Mouse (Mus musculus) liver, embryonic 14.5 days (tissue): ENCODE measurements around the gene Podxl2. TPM values are rescaled to one million over a fixed set of nuclear protein-coding genes. Genes with fewer than 3 reads are reported as not detected.
A peak's percentile ranks its signal among the peaks of the same experiment; 100 is the strongest.

Experiments used
- ATAC-seq: fragments of 200-750 bp; cut with Nextera tagmentation; 2 replicates; pipeline ENCODE4 v1.8.0; 2017; ENCODE audit warnings: moderate number of reproducible peaks, mild to moderate bottlenecking, moderate library complexity; ENCODE audit not compliant: insufficient read depth
- DNase-seq, 3 experiments: peaks; one replicate each; pipeline ENCODE4 v3.0.0-alpha.2; 2012 to 2013; ENCODE audit warnings: low read depth in 3 of 3, low spot score in 3 of 3
- H3K27ac ChIP-seq: fragments of 300-500 bp; sonication (generic); 2 replicates; pipeline ENCODE4 v1.5.1; 2014; ENCODE audit warnings: moderate library complexity, mild to moderate bottlenecking, control low read depth, inconsistent platforms
- H3K27me3 ChIP-seq: fragments of 300-500 bp; sonication (generic); 2 replicates; pipeline ENCODE4 v1.6.1; 2014; ENCODE audit warnings: mild to moderate bottlenecking, low read length, moderate library complexity; ENCODE audit not compliant: control insufficient read depth, insufficient read depth
- H3K36me3 ChIP-seq: fragments of 300-500 bp; sonication (generic); replicated peaks from 2 replicates; pipeline ENCODE4 v1.6.1; 2014; ENCODE audit warnings: low read depth; ENCODE audit not compliant: control insufficient read depth, insufficient read depth
- H3K4me1 ChIP-seq, 2 experiments: fragments of 200-500 bp in 1 of 2; fragments of 300-500 bp in 1 of 2; sonication (generic) in 1 of 2; replicated peaks; 2 replicates each; pipeline ENCODE4 v1.6.1; 2012 to 2014; ENCODE audit warnings: antibody characterized with exemption in 1 of 2, inconsistent platforms in 1 of 2, low read length in 1 of 2; ENCODE audit not compliant: control insufficient read depth in 2 of 2, insufficient read depth in 2 of 2
- H3K4me2 ChIP-seq: fragments of 300-500 bp; sonication (generic); 2 replicates; pipeline ENCODE4 v1.6.1; 2014; ENCODE audit warnings: low read depth, mild to moderate bottlenecking, control low read depth, moderate library complexity
- H3K4me3 ChIP-seq, 2 experiments: fragments of 200-500 bp in 1 of 2; fragments of 300-500 bp in 1 of 2; sonication (generic) in 1 of 2; 2 replicates each; pipeline ENCODE4 v1.5.1; 2012 to 2014; ENCODE audit warnings: low read depth in 2 of 2, low read length in 2 of 2, mild to moderate bottlenecking in 2 of 2, control low read depth in 1 of 2, inconsistent platforms in 1 of 2, moderate library complexity in 1 of 2; ENCODE audit not compliant: insufficient read depth in 1 of 2
- H3K9ac ChIP-seq: fragments of 300-500 bp; sonication (generic); replicated peaks from 2 replicates; pipeline ENCODE4 v1.6.1; 2014; ENCODE audit warnings: mild to moderate bottlenecking, control low read depth, moderate library complexity
- H3K9me3 ChIP-seq: fragments of 300-500 bp; sonication (generic); 2 replicates; pipeline ENCODE4 v1.6.1; 2016; ENCODE audit warnings: low read length, mixed read lengths; ENCODE audit not compliant: control insufficient read depth
- CTCF ChIP-seq: IDR thresholded peaks from 2 replicates; pipeline ENCODE4 v1.5.1; 2016; ENCODE audit warnings: antibody characterized with exemption, low read depth, control low read depth
- EP300 ChIP-seq: IDR thresholded peaks from 2 replicates; pipeline ENCODE4 v1.6.1; 2016; ENCODE audit warnings: antibody characterized with exemption, low read depth
- WGBS: fragments of 180-500 bp; shearing (Covaris S2); extraction: QIAGEN DNeasy Blood & Tissue Kit; methylation state at CpG from one replicate; pipeline ENCODE4 v1.1.7; 2014; ENCODE audit not compliant: insufficient replicate concordance; 5-methylcytosine and 5-hydroxymethylcytosine counted together
- polyA plus RNA-seq, 2 experiments: library from polyadenylated mRNA; depleted of rRNA in 1 of 2; stranded (reverse) in 1 of 2; unstranded in 1 of 2; fragments of >200 nt; fragmentation: Nextera tagmentation in 1 of 2; extraction: Ambion mirVana in 1 of 2; gene quantifications; 2 replicates each; pipeline versions ENCODE4 v1.2.1 to v1.2.3; 2012 to 2014

Gene Podxl2
- polyA plus RNA-seq (2012; rRNA removed): 1.9 and 3.1 TPM in 2 replicates
- 0.59 and 1.2 TPM in 2 replicates for polyA plus RNA-seq (2014; fragmentation: Nextera tagmentation; extraction: Ambion mirVana)

- TF ChIP-seq EP300 (no peak), CTCF (no peak)
Observed at GRCm38 (mm10) chr6:88874868-88875508, at the start of gene Podxl2. TSS of gene Podxl2 (minus strand) at chr6:88875044.

GRCm38 (mm10) chr6:88918802-88919201, 44.0 kb upstream of the Podxl2 start:
- Histone ChIP-seq H3K9me3 (no peaks in the 10 kb centered on the region), H3K27ac (no peak overlapping the region), H3K4me1 (peaks cover 32 to 38% of the 10 kb centered on the region in 2 experiments), H3K9ac (no peak overlapping the region), H3K4me2 (no peak overlapping the region), H3K36me3 (peaks cover 2% of the 10 kb centered on the region), H3K4me3 (no peak overlapping the region), H3K27me3 (no peaks in the 10 kb centered on the region)
- DNase-seq (no peak), ATAC-seq (no peak)
- no peak for TF ChIP-seq CTCF
- no peak for TF ChIP-seq EP300
- 78% methylated on average over 8 of the region's 8 CpGs for WGBS

More at GRCm38 (mm10) chr6:88874868-88875508, at the start of gene Podxl2:
- H3K27ac ChIP-seq: no peak within 1 kb of the TSS
- H3K9ac ChIP-seq: no peak within 1 kb of the TSS
- no peak for DNase-seq
- peaks cover 42% of the 10 kb centered on the region for H3K27me3 ChIP-seq
- WGBS: 7% methylated on average over 62 of the region's 63 CpGs
- no peaks in the 10 kb centered on the region for H3K9me3 ChIP-seq
- H3K4me1 ChIP-seq: no peaks in the 10 kb centered on the region
- H3K4me2 ChIP-seq: peak within 1 kb of the TSS; percentile 64
- peak; percentile 50; the same call in 1 of the 2 replicates for ATAC-seq
- peak within 1 kb of the TSS; percentile 42 to 45; a peak in 3 of 4 replicates for H3K4me3 ChIP-seq
- no peaks in the 10 kb centered on the region for H3K36me3 ChIP-seq

- peak overlapping the region; percentile 98 for H3K27ac ChIP-seq
- H3K4me1 ChIP-seq: peaks cover 40 to 43% of the 10 kb centered on the region in 2 experiments
- no peak for TF ChIP-seq EP300
- peak; percentile 99 for TF ChIP-seq CTCF
- H3K4me2 ChIP-seq: peak overlapping the region; percentile 59
- peak overlapping the region; percentile 47 for H3K9ac ChIP-seq
- peak overlapping the region; percentile 23 to 46 for H3K4me3 ChIP-seq
- peak; percentile 74 to 80 (median 74) for DNase-seq
- peaks cover 6% of the 10 kb centered on the region for H3K36me3 ChIP-seq
- no peaks in the 10 kb centered on the region for H3K27me3 ChIP-seq
- ATAC-seq: peak; percentile 67
- H3K9me3 ChIP-seq: no peaks in the 10 kb centered on the region
- 55% methylated on average over 1 of the region's 1 CpGs for WGBS
Observed at GRCm38 (mm10) chr6:88916153-88916552, 41.3 kb upstream of the Podxl2 start.

GRCm38 (mm10) chr6:88915510-88915909, 40.7 kb upstream of the Podxl2 start:
- 12% methylated on average over 4 of the region's 4 CpGs for WGBS
- DNase-seq (peak; percentile 97 to 98 (median 98)), ATAC-seq (peak; percentile 96)
- Histone ChIP-seq H3K4me2 (peak overlapping the region; percentile 65), H3K27me3 (no peaks in the 10 kb centered on the region), H3K36me3 (peaks cover 9% of the 10 kb centered on the region), H3K9me3 (no peaks in the 10 kb centered on the region), H3K27ac (peak overlapping the region; percentile 98), H3K4me3 (peak overlapping the region; percentile 23 to 46), H3K9ac (peak overlapping the region; percentile 44), H3K4me1 (peaks cover 40 to 43% of the 10 kb centered on the region in 2 experiments)
- TF ChIP-seq CTCF (no peak), EP300 (peak; percentile 99)

GRCm38 (mm10) chr6:88914799-88915198, 40.0 kb upstream of the Podxl2 start:
- Histone ChIP-seq H3K36me3 (peaks cover 16% of the 10 kb centered on the region), H3K4me3 (peak overlapping the region in 1 of 2 experiments; percentile 6; a peak in 1 of 4 replicates), H3K4me1 (peaks cover 40 to 43% of the 10 kb centered on the region in 2 experiments), H3K9ac (peak overlapping the region; percentile 38; the same call in 1 of the 2 replicates), H3K4me2 (peak overlapping the region; percentile 65), H3K27me3 (no peaks in the 10 kb centered on the region), H3K9me3 (no peaks in the 10 kb centered on the region), H3K27ac (peak overlapping the region; percentile 98)
- DNase-seq: no peak
- WGBS: 72% methylated on average over 5 of the region's 5 CpGs
- TF ChIP-seq CTCF (no peak), EP300 (no peak)
- no peak for ATAC-seq
